Mouse (Mus musculus): ENCODE results near the gene Crebl2. TPM values are rescaled to one million over a fixed set of nuclear protein-coding genes. Genes with fewer than 3 reads are reported as not detected.

Crebl2 gene
- polyA plus RNA-seq, 1 experiment from 2014 or later = 2.0 TPM

DNA sequence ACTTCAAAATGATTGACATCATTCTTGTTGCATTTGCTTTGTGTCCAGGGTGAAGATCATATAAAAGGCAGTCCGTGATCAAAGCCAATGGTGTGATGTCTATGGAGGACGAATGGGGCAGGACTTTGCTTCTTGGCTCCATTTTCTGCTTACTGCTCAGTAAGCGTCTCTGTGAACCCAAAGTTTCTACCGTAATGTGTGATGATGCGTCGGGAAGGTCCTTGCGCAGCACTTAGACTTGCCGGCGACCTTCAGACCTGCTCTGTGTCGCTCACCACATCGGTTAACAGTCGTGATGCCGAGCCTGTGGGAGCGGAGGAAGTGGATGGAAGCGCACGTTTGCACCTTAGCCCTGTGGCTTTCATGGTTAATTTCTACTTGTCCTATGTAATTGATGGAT, 26.0 kb downstream of the Crebl2 start:
- no peak overlapping the region for H3K4me2 ChIP-seq (ENCODE audit: low read depth, low read length)
- 89% methylated on average over 16 of the region's 16 CpGs for WGBS

DNA sequence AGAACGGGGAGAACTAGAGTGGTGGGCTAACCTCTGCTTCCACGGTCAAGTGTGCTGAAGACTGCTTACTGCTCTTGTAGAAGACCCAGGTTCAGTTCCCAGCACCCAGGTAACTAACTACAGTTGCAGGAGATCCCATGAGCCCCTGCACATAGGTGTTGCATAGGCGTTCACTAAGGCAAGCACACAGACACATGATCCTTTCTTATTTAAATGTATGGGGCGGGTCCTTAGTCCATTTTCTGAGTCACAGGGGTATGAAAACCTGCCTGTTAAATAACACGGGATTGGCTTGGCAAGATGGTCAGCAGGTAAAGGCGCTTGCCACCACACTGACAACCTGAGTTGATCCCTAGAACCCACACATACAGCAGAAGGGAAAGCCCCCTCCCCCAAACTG, 29.1 kb downstream of the Crebl2 start:
- Histone ChIP-seq H3K9me3 (ENCODE audit: control insufficient read depth, low read length) (no peaks in the 10 kb centered on the region), H3K4me2 (ENCODE audit: low read depth, low read length) (no peak overlapping the region), H3K4me1 (ENCODE audit: control insufficient read depth, insufficient read depth, low read length) (0 out of 2 replicates have a peak, but pooled peaks cover 5% of the 10 kb centered on the region), H3K4me3 (ENCODE audit: low read depth, low read length) (no peak overlapping the region), H3K9ac (ENCODE audit: low read depth, low read length) (no peak overlapping the region), H3K27me3 (replicated peaks; ENCODE audit: control insufficient read depth, insufficient read depth, low read length) (no peaks in the 10 kb centered on the region), H3K36me3 (ENCODE audit: control insufficient read depth, insufficient read depth, low read length) (no peaks in the 10 kb centered on the region; the same call in 1 of the 2 replicates), H3K27ac (replicated peaks; ENCODE audit: low read depth, low read length) (no peak overlapping the region)
- DNase-seq (ENCODE audit: low spot score) = no peak
- no peak for ATAC-seq (ENCODE audit: low read depth)
- WGBS = 88% methylated on average over 6 of the region's 6 CpGs

More for the DNA sequence above, 26.0 kb downstream of the Crebl2 start:
- no peak overlapping the region for H3K4me3 ChIP-seq (ENCODE audit: low read depth, low read length)
- no peak overlapping the region for H3K27ac ChIP-seq (replicated peaks; ENCODE audit: low read depth, low read length)
- no peaks in the 10 kb centered on the region for H3K27me3 ChIP-seq (replicated peaks; ENCODE audit: control insufficient read depth, insufficient read depth, low read length)
- H3K9ac ChIP-seq (ENCODE audit: low read depth, low read length) = no peak overlapping the region
- no peaks in the 10 kb centered on the region for H3K9me3 ChIP-seq (ENCODE audit: control insufficient read depth, low read length)
- no peak for ATAC-seq (ENCODE audit: low read depth)
- no peaks in the 10 kb centered on the region for H3K4me1 ChIP-seq (ENCODE audit: control insufficient read depth, insufficient read depth, low read length)
- H3K36me3 ChIP-seq (ENCODE audit: control insufficient read depth, insufficient read depth, low read length) = peaks cover 10% of the 10 kb centered on the region; the same call in 1 of the 2 replicates
- DNase-seq (ENCODE audit: low spot score) = no peak

DNA sequence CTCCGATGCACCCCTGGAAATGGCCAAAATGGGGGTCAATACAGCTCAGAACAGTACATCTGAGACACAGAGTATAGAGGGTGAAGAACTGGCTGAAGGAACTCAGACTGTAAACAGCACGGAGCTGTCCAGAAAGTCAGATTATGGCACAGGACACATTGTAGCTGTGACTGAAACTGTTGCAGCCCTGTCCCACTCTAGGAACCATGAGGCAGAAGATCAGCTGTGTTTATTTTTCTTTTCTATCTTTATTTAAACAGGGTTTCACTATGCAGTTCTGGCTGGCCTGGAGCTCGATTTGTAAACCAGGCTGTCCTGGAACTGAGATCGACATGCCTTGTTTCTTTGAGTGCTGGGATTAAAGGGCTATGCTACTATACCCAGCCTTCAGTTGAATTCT, 30.3 kb downstream of the Crebl2 start:
- H3K9me3 ChIP-seq (ENCODE audit: control insufficient read depth, low read length) = no peaks in the 10 kb centered on the region
- H3K27me3 ChIP-seq (replicated peaks; ENCODE audit: control insufficient read depth, insufficient read depth, low read length) = no peaks in the 10 kb centered on the region
- H3K4me3 ChIP-seq (ENCODE audit: low read depth, low read length) = no peak overlapping the region
- no peak overlapping the region for H3K9ac ChIP-seq (ENCODE audit: low read depth, low read length)
- no peak overlapping the region for H3K4me2 ChIP-seq (ENCODE audit: low read depth, low read length)
- H3K36me3 ChIP-seq (ENCODE audit: control insufficient read depth, insufficient read depth, low read length) = no peaks in the 10 kb centered on the region; the same call in 1 of the 2 replicates
- 68% methylated on average over 4 of the region's 4 CpGs for WGBS
- no peak for ATAC-seq (ENCODE audit: low read depth)
- DNase-seq (ENCODE audit: low spot score) = no peak
- no peak overlapping the region for H3K27ac ChIP-seq (replicated peaks; ENCODE audit: low read depth, low read length)
- 0 out of 2 replicates have a peak, but pooled peaks cover 5% of the 10 kb centered on the region for H3K4me1 ChIP-seq (ENCODE audit: control insufficient read depth, insufficient read depth, low read length)

DNA sequence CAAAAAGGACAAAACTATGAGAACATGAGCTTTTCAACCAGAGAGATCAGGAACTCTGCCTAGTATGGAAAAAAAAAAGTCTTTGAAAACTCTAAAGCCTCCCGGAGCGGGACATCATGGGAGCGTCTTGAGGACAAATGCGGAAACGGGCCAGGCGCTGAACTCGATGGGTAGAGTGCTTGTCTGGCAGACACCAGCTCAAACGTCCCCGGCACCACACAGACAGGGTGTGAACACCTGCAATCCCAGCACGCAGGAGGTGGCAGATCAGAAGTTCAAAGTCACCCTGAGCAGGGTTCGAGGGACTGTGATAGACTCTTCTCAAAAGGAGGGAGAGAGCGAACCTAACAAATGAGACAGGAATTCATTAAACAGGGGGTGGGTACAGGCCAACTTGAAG, 31.4 kb downstream of the Crebl2 start:
- H3K9ac ChIP-seq (ENCODE audit: low read depth, low read length) = no peak overlapping the region
- H3K27ac ChIP-seq (replicated peaks; ENCODE audit: low read depth, low read length) = no peak overlapping the region
- 0 out of 2 replicates have a peak, but pooled peaks cover 5% of the 10 kb centered on the region for H3K4me1 ChIP-seq (ENCODE audit: control insufficient read depth, insufficient read depth, low read length)
- DNase-seq (ENCODE audit: low spot score) = no peak
- WGBS = 86% methylated on average over 12 of the region's 12 CpGs
- no peak for ATAC-seq (ENCODE audit: low read depth)
- H3K4me2 ChIP-seq (ENCODE audit: low read depth, low read length) = no peak overlapping the region
- H3K36me3 ChIP-seq (ENCODE audit: control insufficient read depth, insufficient read depth, low read length) = no peaks in the 10 kb centered on the region; the same call in 1 of the 2 replicates
- no peak overlapping the region for H3K4me3 ChIP-seq (ENCODE audit: low read depth, low read length)
- H3K9me3 ChIP-seq (ENCODE audit: control insufficient read depth, low read length) = no peaks in the 10 kb centered on the region
- no peaks in the 10 kb centered on the region for H3K27me3 ChIP-seq (replicated peaks; ENCODE audit: control insufficient read depth, insufficient read depth, low read length)

DNA sequence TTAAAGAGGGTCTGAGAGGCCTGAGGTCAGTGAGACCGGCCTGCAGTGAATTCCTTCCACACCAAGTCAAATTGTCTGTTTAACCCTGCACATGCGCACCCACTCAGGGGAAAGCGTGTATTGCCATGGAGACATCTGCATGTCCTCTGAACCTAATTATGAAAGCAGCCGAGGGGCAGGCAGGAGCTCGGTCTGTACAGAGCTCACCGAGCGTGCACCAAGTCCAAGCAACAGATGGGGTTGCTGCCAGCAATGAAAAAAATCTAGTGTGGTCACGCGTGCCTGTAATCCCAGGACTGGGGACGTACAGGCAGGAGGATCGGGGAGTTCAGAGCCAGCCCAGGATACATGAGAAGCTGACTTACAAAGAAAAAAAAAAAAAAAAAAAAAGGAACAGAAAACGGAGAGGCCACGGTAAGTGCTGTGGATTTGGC, 32.7 kb downstream of the Crebl2 start:
- H3K4me3 ChIP-seq (ENCODE audit: low read depth, low read length) = peak overlapping the region; percentile 26
- ATAC-seq (ENCODE audit: low read depth) = peak; percentile 83
- WGBS = 7% methylated on average over 13 of the region's 13 CpGs
- no peaks in the 10 kb centered on the region for H3K9me3 ChIP-seq (ENCODE audit: control insufficient read depth, low read length)
- no peaks in the 10 kb centered on the region for H3K27me3 ChIP-seq (replicated peaks; ENCODE audit: control insufficient read depth, insufficient read depth, low read length)
- 0 out of 2 replicates have a peak, but pooled peaks cover 5% of the 10 kb centered on the region for H3K4me1 ChIP-seq (ENCODE audit: control insufficient read depth, insufficient read depth, low read length)
- H3K4me2 ChIP-seq (ENCODE audit: low read depth, low read length) = peak overlapping the region; percentile 52
- H3K36me3 ChIP-seq (ENCODE audit: control insufficient read depth, insufficient read depth, low read length) = no peaks in the 10 kb centered on the region; the same call in 1 of the 2 replicates
- H3K27ac ChIP-seq (replicated peaks; ENCODE audit: low read depth, low read length) = peak overlapping the region; percentile 65
- H3K9ac ChIP-seq (ENCODE audit: low read depth, low read length) = peak overlapping the region; percentile 26
- DNase-seq (ENCODE audit: low spot score) = peak; percentile 83

DNA sequence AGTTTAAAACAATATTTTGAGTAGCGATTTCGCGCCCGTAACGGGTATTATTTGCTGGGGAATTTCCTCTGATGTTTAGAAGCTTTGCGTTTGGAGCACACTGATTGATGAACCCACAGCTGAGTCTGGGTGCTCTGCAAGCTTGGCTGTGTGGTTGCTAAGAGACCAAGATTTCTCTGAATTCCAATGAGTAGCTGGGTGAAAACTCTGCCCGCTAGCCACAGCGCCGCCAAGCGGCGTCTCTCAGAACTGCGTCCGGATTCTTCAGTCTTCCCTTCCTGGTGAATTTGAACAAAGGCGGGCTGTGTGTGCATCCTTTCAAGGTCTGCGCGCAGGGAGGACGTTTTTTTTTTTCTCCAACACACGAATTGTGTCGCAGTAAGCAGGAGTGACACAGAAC, 33.2 kb downstream of the Crebl2 start:
- no peaks in the 10 kb centered on the region for H3K27me3 ChIP-seq (replicated peaks; ENCODE audit: control insufficient read depth, insufficient read depth, low read length)
- ATAC-seq (ENCODE audit: low read depth) = peak; percentile 89
- no peaks in the 10 kb centered on the region for H3K9me3 ChIP-seq (ENCODE audit: control insufficient read depth, low read length)
- peak overlapping the region; percentile 52 for H3K4me2 ChIP-seq (ENCODE audit: low read depth, low read length)
- H3K4me3 ChIP-seq (ENCODE audit: low read depth, low read length) = peak overlapping the region; percentile 26
- H3K9ac ChIP-seq (ENCODE audit: low read depth, low read length) = peak overlapping the region; percentile 26
- H3K36me3 ChIP-seq (ENCODE audit: control insufficient read depth, insufficient read depth, low read length) = no peaks in the 10 kb centered on the region; the same call in 1 of the 2 replicates
- peak overlapping the region; percentile 65 for H3K27ac ChIP-seq (replicated peaks; ENCODE audit: low read depth, low read length)
- H3K4me1 ChIP-seq (ENCODE audit: control insufficient read depth, insufficient read depth, low read length) = 0 out of 2 replicates have a peak, but pooled peaks cover 5% of the 10 kb centered on the region
- WGBS = under 1% methylated on average over 19 of the region's 19 CpGs
- peak; percentile 97 for DNase-seq (ENCODE audit: low spot score)

DNA sequence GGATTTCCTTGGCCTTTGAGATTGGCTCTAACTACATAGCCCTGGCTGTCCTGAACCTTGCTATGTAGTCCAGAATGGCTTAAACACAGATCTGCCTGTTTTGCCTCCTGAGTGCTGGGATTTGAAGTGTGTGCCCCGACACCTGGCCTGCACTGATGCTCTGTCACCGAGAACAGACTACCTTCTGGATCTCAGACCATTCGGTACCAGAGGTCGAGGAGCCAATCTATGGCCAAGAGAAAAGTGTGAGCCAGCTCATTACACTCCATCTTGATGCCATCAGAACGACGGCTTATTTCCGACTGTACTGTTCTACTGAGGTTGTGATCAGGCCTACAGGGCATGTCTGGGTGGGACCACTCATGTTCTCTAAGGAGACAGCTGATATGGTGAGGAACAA, 36.2 kb downstream of the Crebl2 start:
- ATAC-seq (ENCODE audit: low read depth) = no peak
- 0 out of 2 replicates have a peak, but pooled peaks cover 3% of the 10 kb centered on the region for H3K9me3 ChIP-seq (ENCODE audit: control insufficient read depth, low read length)
- H3K9ac ChIP-seq (ENCODE audit: low read depth, low read length) = no peak overlapping the region
- 0 out of 2 replicates have a peak, but pooled peaks cover 5% of the 10 kb centered on the region for H3K4me1 ChIP-seq (ENCODE audit: control insufficient read depth, insufficient read depth, low read length)
- H3K4me3 ChIP-seq (ENCODE audit: low read depth, low read length) = no peak overlapping the region
- no peak overlapping the region for H3K27ac ChIP-seq (replicated peaks; ENCODE audit: low read depth, low read length)
- no peaks in the 10 kb centered on the region for H3K27me3 ChIP-seq (replicated peaks; ENCODE audit: control insufficient read depth, insufficient read depth, low read length)
- peaks cover 18% of the 10 kb centered on the region; the same call in 1 of the 2 replicates for H3K36me3 ChIP-seq (ENCODE audit: control insufficient read depth, insufficient read depth, low read length)
- H3K4me2 ChIP-seq (ENCODE audit: low read depth, low read length) = no peak overlapping the region
- WGBS = 86% methylated on average over 7 of the region's 7 CpGs
- no peak for DNase-seq (ENCODE audit: low spot score)

DNA sequence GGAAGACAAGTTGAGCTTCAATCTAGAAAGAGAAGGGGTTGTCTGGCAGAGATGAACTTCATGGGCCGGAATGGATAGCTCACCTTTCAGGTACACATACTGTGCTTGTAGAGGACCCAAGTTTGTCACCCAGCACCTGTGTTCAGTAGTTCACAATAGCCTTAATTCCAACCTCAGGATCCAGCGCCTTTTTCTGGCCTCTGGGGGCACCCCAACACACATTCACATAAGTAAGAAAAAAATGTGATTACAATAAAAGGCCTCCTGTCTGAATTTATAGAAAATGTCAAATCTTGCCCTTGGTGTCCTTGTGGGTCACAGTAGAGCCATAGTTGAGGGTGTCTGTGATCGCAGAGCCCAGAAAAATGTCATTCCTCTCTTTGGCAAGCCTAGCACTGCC, 37.4 kb downstream of the Crebl2 start:
- H3K4me3 ChIP-seq (ENCODE audit: low read depth, low read length) = no peak overlapping the region
- 93% methylated on average over 3 of the region's 3 CpGs for WGBS
- H3K36me3 ChIP-seq (ENCODE audit: control insufficient read depth, insufficient read depth, low read length) = peaks cover 18% of the 10 kb centered on the region; the same call in 1 of the 2 replicates
- 0 out of 2 replicates have a peak, but pooled peaks cover 5% of the 10 kb centered on the region for H3K4me1 ChIP-seq (ENCODE audit: control insufficient read depth, insufficient read depth, low read length)
- H3K27me3 ChIP-seq (replicated peaks; ENCODE audit: control insufficient read depth, insufficient read depth, low read length) = no peaks in the 10 kb centered on the region
- H3K9ac ChIP-seq (ENCODE audit: low read depth, low read length) = no peak overlapping the region
- ATAC-seq (ENCODE audit: low read depth) (no peak), DNase-seq (ENCODE audit: low spot score) (no peak)
- 0 out of 2 replicates have a peak, but pooled peaks cover 3% of the 10 kb centered on the region for H3K9me3 ChIP-seq (ENCODE audit: control insufficient read depth, low read length)
- no peak overlapping the region for H3K27ac ChIP-seq (replicated peaks; ENCODE audit: low read depth, low read length)
- H3K4me2 ChIP-seq (ENCODE audit: low read depth, low read length) = no peak overlapping the region

DNA sequence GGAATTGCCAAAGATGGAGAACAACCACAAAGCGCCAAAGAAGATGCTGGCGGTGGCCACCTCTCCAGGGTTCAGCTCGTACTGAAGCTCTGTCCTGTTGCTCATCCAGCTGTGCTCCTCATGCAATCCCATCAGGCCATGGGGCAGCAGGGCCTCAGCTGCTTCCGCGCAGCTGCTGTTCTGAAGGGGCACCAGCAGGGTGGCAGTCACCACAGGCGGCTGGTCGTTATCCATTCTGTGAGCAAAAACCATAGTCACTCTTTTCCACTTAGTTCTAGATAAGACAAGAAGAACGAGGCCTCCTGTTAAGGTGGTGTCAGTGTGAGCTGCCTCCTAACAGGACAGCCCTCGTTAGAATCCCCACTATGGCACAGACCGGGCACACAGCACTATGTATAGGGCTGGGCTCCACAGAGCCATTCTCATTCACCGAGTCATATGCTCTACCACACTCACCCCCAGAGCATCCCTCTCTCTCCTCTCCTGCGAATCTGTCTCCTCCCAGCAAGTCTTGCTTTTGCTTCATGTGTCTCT, 40.3 kb downstream of the Crebl2 start:
- Histone ChIP-seq H3K9ac (ENCODE audit: low read depth, low read length) (no peak overlapping the region), H3K27ac (replicated peaks; ENCODE audit: low read depth, low read length) (no peak overlapping the region), H3K36me3 (ENCODE audit: control insufficient read depth, insufficient read depth, low read length) (peaks cover 18% of the 10 kb centered on the region; the same call in 1 of the 2 replicates), H3K4me1 (ENCODE audit: control insufficient read depth, insufficient read depth, low read length) (no peaks in the 10 kb centered on the region), H3K4me2 (ENCODE audit: low read depth, low read length) (no peak overlapping the region), H3K4me3 (ENCODE audit: low read depth, low read length) (no peak overlapping the region), H3K27me3 (replicated peaks; ENCODE audit: control insufficient read depth, insufficient read depth, low read length) (no peaks in the 10 kb centered on the region), H3K9me3 (ENCODE audit: control insufficient read depth, low read length) (0 out of 2 replicates have a peak, but pooled peaks cover 3% of the 10 kb centered on the region)
- 91% methylated on average over 12 of the region's 12 CpGs for WGBS
- ATAC-seq (ENCODE audit: low read depth) (no peak), DNase-seq (ENCODE audit: low spot score) (no peak)
